Mouse (Mus musculus): ENCODE results near the gene Fah. TPM values are rescaled to one million over a fixed set of nuclear protein-coding genes. Genes with fewer than 3 reads are reported as not detected.

Gene Fah
- polyA plus RNA-seq, 1 experiment from 2014 or later = 5.9 TPM

GRCm38 (mm10) chr7:84591347-84591746 is 15.2 kb downstream of the Fah start:
- H3K4me3 ChIP-seq = no peak overlapping the region
- peaks cover 3% of the 10 kb centered on the region; the same call in 1 of the 2 replicates for H3K4me1 ChIP-seq
- no peak overlapping the region for H3K4me2 ChIP-seq
- H3K27ac ChIP-seq = no peak overlapping the region
- no peaks in the 10 kb centered on the region for H3K36me3 ChIP-seq
- H3K27me3 ChIP-seq = no peaks in the 10 kb centered on the region
- no peak overlapping the region for H3K9ac ChIP-seq
- 83% methylated on average over 3 of the region's 3 CpGs for WGBS
- H3K9me3 ChIP-seq = no peaks in the 10 kb centered on the region
- no peak for ATAC-seq (ENCODE audit: insufficient number of reproducible peaks, low FRiP score, low TSS enrichment, low read depth)

- Histone ChIP-seq H3K4me2 (no peak overlapping the region), H3K9me3 (no peaks in the 10 kb centered on the region), H3K4me3 (no peak overlapping the region), H3K9ac (no peak overlapping the region), H3K27ac (no peak overlapping the region), H3K4me1 (peaks cover 3% of the 10 kb centered on the region; the same call in 1 of the 2 replicates), H3K36me3 (no peaks in the 10 kb centered on the region), H3K27me3 (no peaks in the 10 kb centered on the region)
- WGBS = 78% methylated on average over 2 of the region's 2 CpGs
- ATAC-seq (ENCODE audit: insufficient number of reproducible peaks, low FRiP score, low TSS enrichment, low read depth) = no peak
These were observed 15.9 kb downstream of the Fah start for GRCm38 (mm10) chr7:84590622-84591021.

- no peaks in the 10 kb centered on the region for H3K36me3 ChIP-seq
- H3K27me3 ChIP-seq = no peaks in the 10 kb centered on the region
- no peaks in the 10 kb centered on the region for H3K4me1 ChIP-seq
- no peak overlapping the region for H3K27ac ChIP-seq
- no peak overlapping the region for H3K4me2 ChIP-seq
- H3K9ac ChIP-seq = no peak overlapping the region
- H3K4me3 ChIP-seq = no peak overlapping the region
- no peaks in the 10 kb centered on the region for H3K9me3 ChIP-seq
- ATAC-seq (ENCODE audit: insufficient number of reproducible peaks, low FRiP score, low TSS enrichment, low read depth) = no peak
- 91% methylated on average over 5 of the region's 5 CpGs for WGBS
These were observed 19.3 kb downstream of the Fah start for GRCm38 (mm10) chr7:84587101-84587783.

GRCm38 (mm10) chr7:84586360-84587100 is 20.0 kb downstream of the Fah start:
- no peak overlapping the region for H3K4me2 ChIP-seq
- no peak overlapping the region for H3K4me3 ChIP-seq
- no peak for ATAC-seq (ENCODE audit: insufficient number of reproducible peaks, low FRiP score, low TSS enrichment, low read depth)
- no peak overlapping the region for H3K9ac ChIP-seq
- WGBS = 84% methylated on average over 3 of the region's 3 CpGs
- H3K4me1 ChIP-seq = no peaks in the 10 kb centered on the region
- no peaks in the 10 kb centered on the region for H3K27me3 ChIP-seq
- H3K27ac ChIP-seq = no peak overlapping the region
- no peaks in the 10 kb centered on the region for H3K36me3 ChIP-seq
- H3K9me3 ChIP-seq = no peaks in the 10 kb centered on the region

GRCm38 (mm10) chr7:84585086-84585485 is 21.4 kb downstream of the Fah start:
- no peak overlapping the region for H3K9ac ChIP-seq
- no peaks in the 10 kb centered on the region for H3K9me3 ChIP-seq
- H3K36me3 ChIP-seq = no peaks in the 10 kb centered on the region
- H3K27me3 ChIP-seq = no peaks in the 10 kb centered on the region
- WGBS = 82% methylated on average over 4 of the region's 4 CpGs
- no peak for ATAC-seq (ENCODE audit: insufficient number of reproducible peaks, low FRiP score, low TSS enrichment, low read depth)
- no peak overlapping the region for H3K4me3 ChIP-seq
- H3K27ac ChIP-seq = no peak overlapping the region
- no peaks in the 10 kb centered on the region for H3K4me1 ChIP-seq
- H3K4me2 ChIP-seq = no peak overlapping the region

- Histone ChIP-seq H3K27ac (no peak overlapping the region), H3K4me3 (no peak overlapping the region), H3K9ac (no peak overlapping the region), H3K4me2 (no peak overlapping the region), H3K27me3 (no peaks in the 10 kb centered on the region), H3K9me3 (no peaks in the 10 kb centered on the region), H3K4me1 (no peaks in the 10 kb centered on the region), H3K36me3 (no peaks in the 10 kb centered on the region)
- no peak for ATAC-seq (ENCODE audit: insufficient number of reproducible peaks, low FRiP score, low TSS enrichment, low read depth)
- WGBS = 86% methylated on average over 1 of the region's 1 CpGs
These were observed 26.8 kb downstream of the Fah start for GRCm38 (mm10) chr7:84579769-84580168.

- no peak for ATAC-seq (ENCODE audit: insufficient number of reproducible peaks, low FRiP score, low TSS enrichment, low read depth)
- no peaks in the 10 kb centered on the region for H3K27me3 ChIP-seq
- no peaks in the 10 kb centered on the region for H3K36me3 ChIP-seq
- WGBS = 63% methylated on average over 1 of the region's 1 CpGs
- H3K9me3 ChIP-seq = no peaks in the 10 kb centered on the region
- no peak overlapping the region for H3K27ac ChIP-seq
- H3K4me3 ChIP-seq = no peak overlapping the region
- no peak overlapping the region for H3K9ac ChIP-seq
- H3K4me2 ChIP-seq = no peak overlapping the region
- H3K4me1 ChIP-seq = no peaks in the 10 kb centered on the region
These were observed 27.7 kb downstream of the Fah start for GRCm38 (mm10) chr7:84578841-84579240.

GRCm38 (mm10) chr7:84577034-84577433 is 29.5 kb downstream of the Fah start:
- no peaks in the 10 kb centered on the region for H3K4me1 ChIP-seq
- H3K4me3 ChIP-seq = no peak overlapping the region
- no peaks in the 10 kb centered on the region for H3K36me3 ChIP-seq
- no peak overlapping the region for H3K9ac ChIP-seq
- H3K27me3 ChIP-seq = no peaks in the 10 kb centered on the region
- no peaks in the 10 kb centered on the region for H3K9me3 ChIP-seq
- 76% methylated on average over 2 of the region's 2 CpGs for WGBS
- no peak overlapping the region for H3K27ac ChIP-seq
- H3K4me2 ChIP-seq = no peak overlapping the region
- ATAC-seq (ENCODE audit: insufficient number of reproducible peaks, low FRiP score, low TSS enrichment, low read depth) = no peak

GRCm38 (mm10) chr7:84566200-84566599 is 40.3 kb downstream of the Fah start:
- 74% methylated on average over 6 of the region's 6 CpGs for WGBS

GRCm38 (mm10) chr7:84564236-84564635 is 42.3 kb downstream of the Fah start:
- Histone ChIP-seq H3K27ac (no peak overlapping the region), H3K9ac (no peak overlapping the region), H3K4me2 (no peak overlapping the region), H3K4me1 (no peaks in the 10 kb centered on the region), H3K36me3 (no peaks in the 10 kb centered on the region), H3K27me3 (no peaks in the 10 kb centered on the region), H3K4me3 (no peak overlapping the region), H3K9me3 (no peaks in the 10 kb centered on the region)
- 83% methylated on average over 3 of the region's 3 CpGs for WGBS
- no peak for ATAC-seq (ENCODE audit: insufficient number of reproducible peaks, low FRiP score, low TSS enrichment, low read depth)

More at GRCm38 (mm10) chr7:84566200-84566599, 40.3 kb downstream of the Fah start:
- no peak for ATAC-seq (ENCODE audit: insufficient number of reproducible peaks, low FRiP score, low TSS enrichment, low read depth)
- Histone ChIP-seq H3K4me1 (no peaks in the 10 kb centered on the region), H3K27ac (no peak overlapping the region), H3K4me2 (no peak overlapping the region), H3K4me3 (no peak overlapping the region), H3K9me3 (no peaks in the 10 kb centered on the region), H3K36me3 (no peaks in the 10 kb centered on the region), H3K9ac (no peak overlapping the region), H3K27me3 (no peaks in the 10 kb centered on the region)

- no peak overlapping the region for H3K9ac ChIP-seq
- H3K4me1 ChIP-seq = no peaks in the 10 kb centered on the region
- H3K36me3 ChIP-seq = no peaks in the 10 kb centered on the region
- 95% methylated on average over 1 of the region's 1 CpGs for WGBS
- no peak for ATAC-seq (ENCODE audit: insufficient number of reproducible peaks, low FRiP score, low TSS enrichment, low read depth)
- H3K4me3 ChIP-seq = no peak overlapping the region
- no peak overlapping the region for H3K27ac ChIP-seq
- H3K9me3 ChIP-seq = no peaks in the 10 kb centered on the region
- no peaks in the 10 kb centered on the region for H3K27me3 ChIP-seq
- H3K4me2 ChIP-seq = no peak overlapping the region
These were observed 46.0 kb downstream of the Fah start for GRCm38 (mm10) chr7:84560500-84560899.

GRCm38 (mm10) chr7:84557332-84557731 is 49.2 kb downstream of the Fah start:
- Histone ChIP-seq H3K9ac (no peak overlapping the region), H3K4me1 (no peaks in the 10 kb centered on the region), H3K9me3 (no peaks in the 10 kb centered on the region), H3K4me3 (no peak overlapping the region), H3K4me2 (no peak overlapping the region), H3K36me3 (no peaks in the 10 kb centered on the region), H3K27me3 (no peaks in the 10 kb centered on the region), H3K27ac (no peak overlapping the region)
- ATAC-seq (ENCODE audit: insufficient number of reproducible peaks, low FRiP score, low TSS enrichment, low read depth) = no peak
- 38% methylated on average over 3 of the region's 3 CpGs for WGBS
